Mouse (Mus musculus): ENCODE data around the gene Stra6. TPM values are rescaled to one million over a fixed set of nuclear protein-coding genes. Genes with fewer than 3 reads are reported as not detected.

The Stra6 gene
- polyA plus RNA-seq, 2 experiments, result 0.07 TPM; not detected in 1

DNA sequence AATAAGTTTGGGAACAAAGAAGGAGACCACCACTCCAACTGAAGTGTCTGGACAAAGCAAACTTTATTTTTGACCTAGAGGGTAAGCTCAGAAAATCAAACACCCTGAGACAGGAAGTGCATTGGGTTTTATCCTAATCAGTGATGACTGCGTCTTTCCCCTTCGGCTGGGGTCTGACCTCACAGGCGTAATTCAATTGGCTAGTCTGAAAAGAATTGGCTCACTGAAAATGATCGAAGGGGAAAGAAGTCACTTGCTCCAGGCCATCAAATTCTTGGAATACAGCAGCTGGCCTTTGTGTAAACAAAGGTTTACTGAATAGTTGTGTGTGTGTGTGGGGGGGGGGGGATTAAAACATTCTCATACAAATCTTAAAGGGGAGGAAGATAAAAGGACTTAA is 62.2 kb downstream of the Stra6 start:
- Histone ChIP-seq H3K27ac (no peak overlapping the region), H3K4me2 (ENCODE audit: low read depth) (no peak overlapping the region), H3K4me1 (replicated peaks; ENCODE audit: control insufficient read depth in 2 of 2, insufficient read depth in 2 of 2, low read length in 1 of 2) (no peaks in the 10 kb centered on the region; a peak in 1 of 4 replicates), H3K27me3 (ENCODE audit: control insufficient read depth, insufficient read depth, low read length) (peaks cover 16% of the 10 kb centered on the region), H3K36me3 (replicated peaks; ENCODE audit: control insufficient read depth, insufficient read depth, low read depth) (no peaks in the 10 kb centered on the region), H3K9me3 (ENCODE audit: control insufficient read depth, low read length) (no peaks in the 10 kb centered on the region), H3K4me3 (ENCODE audit: insufficient read depth in 1 of 2, low read depth in 2 of 2, low read length in 2 of 2) (no peak overlapping the region), H3K9ac (replicated peaks) (no peak overlapping the region)
- no peak for TF ChIP-seq CTCF (IDR thresholded peaks at IDR 0.05; ENCODE audit: low read depth)
- TF ChIP-seq EP300 (IDR thresholded peaks at IDR 0.05; ENCODE audit: low read depth), result no peak
- ATAC-seq (ENCODE audit: insufficient read depth), result no peak
- 38% methylated on average over 4 of the region's 4 CpGs for WGBS (ENCODE audit: insufficient replicate concordance)
- DNase-seq (ENCODE audit: low read depth in 3 of 3, low spot score in 3 of 3), result no peak

GRCm38 (mm10) chr9:58128926-58129413 is 65.4 kb downstream of the Stra6 start:
- Histone ChIP-seq H3K27me3 (ENCODE audit: control insufficient read depth, insufficient read depth, low read length) (peaks cover 16% of the 10 kb centered on the region), H3K4me3 (ENCODE audit: insufficient read depth in 1 of 2, low read depth in 2 of 2, low read length in 2 of 2) (no peak overlapping the region), H3K9ac (replicated peaks) (no peak overlapping the region), H3K4me2 (ENCODE audit: low read depth) (no peak overlapping the region), H3K4me1 (replicated peaks; ENCODE audit: control insufficient read depth in 2 of 2, insufficient read depth in 2 of 2, low read length in 1 of 2) (no peaks in the 10 kb centered on the region; a peak in 1 of 4 replicates), H3K36me3 (replicated peaks; ENCODE audit: control insufficient read depth, insufficient read depth, low read depth) (no peaks in the 10 kb centered on the region), H3K9me3 (ENCODE audit: control insufficient read depth, low read length) (no peaks in the 10 kb centered on the region), H3K27ac (no peak overlapping the region)
- no peak for ATAC-seq (ENCODE audit: insufficient read depth)
- no peak for DNase-seq (ENCODE audit: low read depth in 3 of 3, low spot score in 3 of 3)
- no peak for TF ChIP-seq EP300 (IDR thresholded peaks at IDR 0.05; ENCODE audit: low read depth)
- no peak for TF ChIP-seq CTCF (IDR thresholded peaks at IDR 0.05; ENCODE audit: low read depth)
- WGBS (ENCODE audit: insufficient replicate concordance), result 13% methylated on average over 13 of the region's 13 CpGs

DNA sequence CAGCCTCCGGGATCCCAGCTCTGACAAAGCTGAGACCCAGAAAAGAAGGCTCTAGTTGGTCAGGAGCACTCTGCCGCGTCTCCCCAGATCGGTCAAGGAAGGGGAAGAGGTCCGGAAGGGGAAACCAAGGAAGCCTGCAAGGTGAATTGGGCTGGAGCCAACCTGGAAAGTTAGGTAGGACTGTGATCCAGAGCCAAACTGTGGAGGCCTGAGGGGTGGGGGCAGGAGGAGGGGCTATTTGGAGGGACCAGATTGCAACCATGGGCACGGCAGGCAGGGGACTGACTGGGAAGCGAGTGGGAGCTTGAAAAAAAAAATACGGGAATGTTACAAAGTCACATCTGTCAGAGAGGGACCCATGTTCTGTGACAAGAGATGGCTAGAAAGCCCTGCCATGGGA is 65.9 kb downstream of the Stra6 start:
- Histone ChIP-seq H3K4me3 (ENCODE audit: insufficient read depth in 1 of 2, low read depth in 2 of 2, low read length in 2 of 2) (no peak overlapping the region), H3K27me3 (ENCODE audit: control insufficient read depth, insufficient read depth, low read length) (peaks cover 16% of the 10 kb centered on the region), H3K9me3 (ENCODE audit: control insufficient read depth, low read length) (no peaks in the 10 kb centered on the region), H3K9ac (replicated peaks) (no peak overlapping the region), H3K4me1 (replicated peaks; ENCODE audit: control insufficient read depth in 2 of 2, insufficient read depth in 2 of 2, low read length in 1 of 2) (no peaks in the 10 kb centered on the region; a peak in 1 of 4 replicates), H3K36me3 (replicated peaks; ENCODE audit: control insufficient read depth, insufficient read depth, low read depth) (no peaks in the 10 kb centered on the region), H3K4me2 (ENCODE audit: low read depth) (no peak overlapping the region), H3K27ac (no peak overlapping the region)
- ATAC-seq (ENCODE audit: insufficient read depth) (no peak), DNase-seq (ENCODE audit: low read depth in 3 of 3, low spot score in 3 of 3) (no peak)
- TF ChIP-seq EP300 (IDR thresholded peaks at IDR 0.05; ENCODE audit: low read depth) (no peak), CTCF (IDR thresholded peaks at IDR 0.05; ENCODE audit: low read depth) (no peak)
- 23% methylated on average over 8 of the region's 8 CpGs for WGBS (ENCODE audit: insufficient replicate concordance)

GRCm38 (mm10) chr9:58130909-58131308 is 67.3 kb downstream of the Stra6 start:
- Histone ChIP-seq H3K36me3 (replicated peaks; ENCODE audit: control insufficient read depth, insufficient read depth, low read depth) (no peaks in the 10 kb centered on the region), H3K4me2 (ENCODE audit: low read depth) (no peak overlapping the region), H3K4me3 (ENCODE audit: insufficient read depth in 1 of 2, low read depth in 2 of 2, low read length in 2 of 2) (no peak overlapping the region), H3K9ac (replicated peaks) (no peak overlapping the region), H3K4me1 (replicated peaks; ENCODE audit: control insufficient read depth in 2 of 2, insufficient read depth in 2 of 2, low read length in 1 of 2) (no peaks in the 10 kb centered on the region), H3K9me3 (ENCODE audit: control insufficient read depth, low read length) (no peaks in the 10 kb centered on the region), H3K27ac (no peak overlapping the region), H3K27me3 (ENCODE audit: control insufficient read depth, insufficient read depth, low read length) (peaks cover 16% of the 10 kb centered on the region)
- no peak for ATAC-seq (ENCODE audit: insufficient read depth)
- no peak for DNase-seq (ENCODE audit: low read depth in 3 of 3, low spot score in 3 of 3)
- TF ChIP-seq EP300 (IDR thresholded peaks at IDR 0.05; ENCODE audit: low read depth) (no peak), CTCF (IDR thresholded peaks at IDR 0.05; ENCODE audit: low read depth) (no peak)
- 23% methylated on average over 3 of the region's 3 CpGs for WGBS (ENCODE audit: insufficient replicate concordance)

DNA sequence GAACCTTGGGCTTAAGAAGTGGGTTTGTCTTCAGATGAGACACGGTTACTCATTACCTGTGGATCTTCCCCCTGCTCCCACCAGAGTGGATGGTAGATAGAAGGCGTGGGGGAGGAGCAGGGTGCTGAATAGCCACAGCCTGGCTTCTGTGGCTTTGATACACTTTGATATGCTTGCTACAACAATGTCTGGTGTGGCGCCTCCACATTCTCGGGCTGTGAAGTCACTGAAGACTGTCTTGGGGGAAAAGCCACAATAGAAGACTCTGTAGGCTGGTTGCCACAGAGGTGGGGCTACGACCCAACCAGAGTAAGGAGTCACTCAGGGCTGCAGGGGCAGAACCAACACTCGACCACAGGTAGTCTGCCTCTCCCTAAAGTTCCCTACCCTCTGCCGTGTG is 68.1 kb downstream of the Stra6 start:
- no peak for ATAC-seq (ENCODE audit: insufficient read depth)
- DNase-seq (ENCODE audit: low read depth in 3 of 3, low spot score in 3 of 3), result no peak
- Histone ChIP-seq H3K27me3 (ENCODE audit: control insufficient read depth, insufficient read depth, low read length) (peaks cover 16% of the 10 kb centered on the region), H3K9ac (replicated peaks) (no peak overlapping the region), H3K27ac (no peak overlapping the region), H3K4me2 (ENCODE audit: low read depth) (no peak overlapping the region), H3K4me3 (ENCODE audit: insufficient read depth in 1 of 2, low read depth in 2 of 2, low read length in 2 of 2) (no peak overlapping the region), H3K9me3 (ENCODE audit: control insufficient read depth, low read length) (no peaks in the 10 kb centered on the region), H3K4me1 (replicated peaks; ENCODE audit: control insufficient read depth in 2 of 2, insufficient read depth in 2 of 2, low read length in 1 of 2) (no peaks in the 10 kb centered on the region), H3K36me3 (replicated peaks; ENCODE audit: control insufficient read depth, insufficient read depth, low read depth) (no peaks in the 10 kb centered on the region)
- 28% methylated on average over 7 of the region's 7 CpGs for WGBS (ENCODE audit: insufficient replicate concordance)
- no peak for TF ChIP-seq CTCF (IDR thresholded peaks at IDR 0.05; ENCODE audit: low read depth)
- no peak for TF ChIP-seq EP300 (IDR thresholded peaks at IDR 0.05; ENCODE audit: low read depth)

All from liver, embryonic 14.5 days (tissue).